Mouse (Mus musculus) ES-E14 (cell line): ENCODE results near the gene Mettl16. TPM values are rescaled to one million over a fixed set of nuclear protein-coding genes. Genes with fewer than 3 reads are reported as not detected.
A peak's percentile ranks its signal among the peaks of the same experiment; 100 is the strongest.

ENCODE experiments used
- DNase-seq: peaks from one replicate; pipeline ENCODE4 v3.0.0-alpha.2; 2013; ENCODE audit warnings: low read depth, low spot score
- H3K27ac ChIP-seq: 2 replicates; pipeline ENCODE4 v1.5.1; 2012; ENCODE audit warnings: low read depth, mild to moderate bottlenecking, low read length, moderate library complexity, mixed read lengths; ENCODE audit not compliant: poor library complexity, insufficient read depth, severe bottlenecking
- H3K36me3 ChIP-seq: 2 replicates; pipeline ENCODE4 v1.6.1; 2012; ENCODE audit warnings: mild to moderate bottlenecking, low read length, moderate library complexity, mixed read lengths; ENCODE audit not compliant: control insufficient read depth, poor library complexity, insufficient read depth, severe bottlenecking
- H3K4me1 ChIP-seq, 2 experiments: fragments of 150-350 bp in 1 of 2; sonication (generic) in 1 of 2; 2 replicates each; pipeline ENCODE4 v1.6.1; 2012; ENCODE audit warnings: low read length in 2 of 2, mild to moderate bottlenecking in 1 of 2, mixed read lengths in 1 of 2; ENCODE audit not compliant: control insufficient read depth in 2 of 2, insufficient read depth in 2 of 2, poor library complexity in 1 of 2
- H3K4me3 ChIP-seq, 2 experiments: fragments of 150-350 bp in 1 of 2; sonication (generic) in 1 of 2; 2 replicates each; pipeline ENCODE4 v1.5.1; 2012; ENCODE audit warnings: low read length in 2 of 2, low read depth in 1 of 2, mild to moderate bottlenecking in 1 of 2, mixed read lengths in 1 of 2; ENCODE audit not compliant: insufficient read depth in 1 of 2, poor library complexity in 1 of 2, severe bottlenecking in 1 of 2
- H3K9ac ChIP-seq: 2 replicates; pipeline ENCODE4 v1.6.1; 2012; ENCODE audit warnings: low read depth, mild to moderate bottlenecking, low read length, mixed read lengths; ENCODE audit not compliant: poor library complexity, insufficient read depth, severe bottlenecking
- H3K9me3 ChIP-seq: fragments of 150-350 bp; sonication (generic); 2 replicates; pipeline ENCODE4 v1.6.1; 2012; ENCODE audit warnings: low read depth, mild to moderate bottlenecking, low read length; ENCODE audit not compliant: control insufficient read depth, insufficient read depth
- CHD2 ChIP-seq: IDR thresholded peaks from 2 replicates; pipeline ENCODE4 v1.6.1; 2014; ENCODE audit warnings: mild to moderate bottlenecking, low read depth, low read length, inconsistent platforms
- HCFC1 ChIP-seq: IDR thresholded peaks from 2 replicates; pipeline ENCODE4 v1.6.1; 2012; ENCODE audit warnings: low read length, inconsistent platforms, borderline replicate concordance; ENCODE audit not compliant: insufficient read depth
- MAFK ChIP-seq: IDR thresholded peaks from 2 replicates; pipeline ENCODE4 v1.6.1; 2014; ENCODE audit warnings: mild to moderate bottlenecking, low read depth, low read length, inconsistent platforms; ENCODE audit not compliant: insufficient read depth
- ZC3H11A ChIP-seq: IDR thresholded peaks from 2 replicates; pipeline ENCODE4 v1.6.1; 2012; ENCODE audit warnings: low read depth, mild to moderate bottlenecking, inconsistent platforms, low read length, borderline replicate concordance
- ZNF384 ChIP-seq: IDR thresholded peaks from 2 replicates; pipeline ENCODE4 v1.6.1; 2012; ENCODE audit warnings: low read depth, low read length, inconsistent platforms
- in situ Hi-C, 2 experiments: fragments of 600-800 bp; cut with MboI; formaldehyde crosslinking; loops; one replicate each; pipeline ENCODE4 v1.15.1; 2025; ENCODE audit warnings: low sequenced_read_pairs in 2 of 2, inconsistent platforms in 1 of 2; ENCODE audit not compliant: unreplicated experiment in 2 of 2
- total RNA-seq: library from RNA; depleted of rRNA; stranded (reverse); fragments of 300-350 nt; gene quantifications from 2 replicates; pipeline ENCODE4 v1.2.3, GENCODE M21; 2012

Gene Mettl16
- total RNA-seq, 1 experiment: 72.7 TPM

DNA sequence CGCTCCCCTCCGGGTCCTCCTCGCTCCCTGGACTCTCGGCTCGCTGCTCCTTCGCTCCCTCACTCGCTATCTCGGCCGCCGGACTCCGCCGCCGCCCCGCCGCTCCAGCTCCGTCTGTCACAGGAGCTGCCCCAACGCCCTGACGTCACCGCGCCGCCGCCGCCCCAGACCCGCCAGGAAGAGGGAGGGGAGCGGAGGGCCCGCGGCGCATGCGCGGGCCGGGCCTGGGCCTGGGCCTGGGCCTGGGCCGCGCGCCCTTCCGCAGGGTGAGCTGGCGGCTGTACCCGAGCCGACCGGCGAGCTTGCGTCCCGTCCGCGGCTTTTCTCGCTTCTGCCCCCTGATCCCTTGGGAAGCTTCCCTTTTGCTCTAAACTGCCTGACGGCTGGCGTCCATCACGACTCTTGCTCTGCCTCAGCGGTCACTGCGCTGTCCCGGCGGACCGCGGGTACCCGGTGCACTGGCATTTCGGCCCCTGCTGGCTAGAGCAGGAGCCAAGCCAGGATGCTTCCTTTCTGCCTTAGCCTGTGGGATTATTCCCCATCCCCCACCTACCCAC, 46.3 kb upstream of the Mettl16 start, which contains the start of gene Pafah1b1:
Gene Pafah1b1 (minus strand): TSS at position 436 of the 557 bp plus-strand sequence.
- TF ChIP-seq ZC3H11A: no peak
- no peak for TF ChIP-seq HCFC1
- TF ChIP-seq ZNF384: no peak
- TF ChIP-seq CHD2: no peak
- no peak for TF ChIP-seq MAFK
- H3K4me1 ChIP-seq: peaks cover 1 to 19% of the 10 kb centered on the region in 2 experiments; a peak in 3 of 4 replicates
- in situ Hi-C loops: no loop called here
- H3K36me3 ChIP-seq: no peaks in the 10 kb centered on the region
- H3K9ac ChIP-seq: peak within 1 kb of the TSS; percentile 97
- peak within 1 kb of the TSS; percentile 89 to 99 for H3K4me3 ChIP-seq
- H3K27ac ChIP-seq: peak within 1 kb of the TSS; percentile 98
- no peaks in the 10 kb centered on the region for H3K9me3 ChIP-seq
- peak; percentile 79 for DNase-seq

DNA sequence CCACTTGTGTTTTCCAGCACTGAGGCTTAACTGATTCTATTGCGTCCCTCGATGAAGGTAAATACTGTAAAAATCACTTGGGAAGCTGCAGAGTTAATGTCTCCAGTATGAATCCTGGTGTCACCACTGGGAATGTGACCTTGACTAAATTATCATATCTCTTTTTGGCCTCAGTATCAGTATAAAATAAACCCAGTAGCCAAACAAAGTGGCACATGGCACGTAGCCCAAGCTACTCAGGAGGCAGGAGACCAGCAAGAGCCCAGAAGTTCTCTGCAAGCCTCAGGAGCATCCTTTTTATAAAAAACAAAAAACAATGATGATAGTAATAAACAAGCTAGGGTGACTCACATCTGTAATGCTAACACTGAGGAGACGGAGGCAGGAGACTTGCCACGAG, 45.4 kb upstream of the Mettl16 start:
- Histone ChIP-seq H3K4me3 (peak overlapping the region in 1 of 2 experiments; percentile 99; a peak in 1 of 4 replicates), H3K9ac (no peak overlapping the region; the same call in 1 of the 2 replicates), H3K9me3 (no peaks in the 10 kb centered on the region), H3K36me3 (no peaks in the 10 kb centered on the region), H3K27ac (no peak overlapping the region; the same call in 1 of the 2 replicates), H3K4me1 (peaks cover 1 to 16% of the 10 kb centered on the region in 2 experiments; a peak in 3 of 4 replicates)
- TF ChIP-seq ZNF384: no peak
- TF ChIP-seq CHD2: no peak
- TF ChIP-seq MAFK: no peak
- TF ChIP-seq ZC3H11A: no peak
- TF ChIP-seq HCFC1: no peak
- in situ Hi-C loops: no loop called here
- DNase-seq: no peak

DNA sequence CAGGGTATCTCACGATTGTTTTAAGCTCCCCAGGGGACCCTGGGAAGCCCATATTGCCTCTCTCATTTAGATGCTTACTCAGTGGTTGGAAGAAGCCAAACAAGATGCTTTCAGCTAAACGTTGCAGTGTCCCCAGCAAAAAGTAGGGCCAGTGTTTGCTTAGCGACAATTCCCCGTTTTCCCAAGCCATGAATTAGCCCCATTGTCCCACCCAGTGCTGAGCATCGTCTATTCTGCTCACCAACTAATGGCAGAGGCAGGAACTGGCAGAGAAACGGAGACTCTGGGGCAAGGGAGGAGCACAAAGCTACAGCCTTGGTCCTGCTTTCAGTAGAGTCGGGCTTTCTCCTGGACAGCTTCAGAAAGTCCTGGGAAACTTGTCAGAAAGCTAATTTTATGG, 35.7 kb upstream of the Mettl16 start:
- no peak overlapping the region for H3K9ac ChIP-seq
- no peak for DNase-seq
- TF ChIP-seq ZC3H11A (no peak), CHD2 (no peak), ZNF384 (no peak), HCFC1 (no peak), MAFK (no peak)
- in situ Hi-C loops: no loop called here
- H3K27ac ChIP-seq: no peak overlapping the region
- H3K4me3 ChIP-seq: no peak overlapping the region
- H3K4me1 ChIP-seq: peaks cover 0 to 3% of the 10 kb centered on the region in 2 experiments; a peak in 1 of 4 replicates
- H3K9me3 ChIP-seq: no peaks in the 10 kb centered on the region
- no peaks in the 10 kb centered on the region for H3K36me3 ChIP-seq

DNA sequence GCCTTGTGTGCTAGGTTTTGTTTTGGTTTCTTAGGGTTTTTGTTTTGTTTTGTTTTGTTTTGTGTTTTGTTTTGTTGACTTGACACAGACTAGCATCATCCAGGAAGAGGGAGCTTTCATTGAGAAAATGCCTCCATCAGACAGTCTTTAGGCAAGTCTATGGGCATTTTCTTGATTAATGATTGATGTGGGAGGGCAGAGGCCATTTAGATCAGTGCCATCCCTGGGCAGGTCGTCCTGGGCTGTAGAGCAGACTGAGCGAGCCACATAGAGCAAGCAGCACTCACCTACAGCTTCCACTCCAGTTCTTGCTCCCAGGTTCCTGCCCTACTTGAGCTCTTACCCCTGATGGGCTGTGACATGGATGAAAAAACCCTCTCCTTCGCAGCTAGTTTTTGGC, 32.8 kb upstream of the Mettl16 start:
- in situ Hi-C loops: no loop called here
- Histone ChIP-seq H3K4me3 (no peak overlapping the region), H3K9me3 (no peaks in the 10 kb centered on the region), H3K27ac (no peak overlapping the region), H3K36me3 (no peaks in the 10 kb centered on the region), H3K9ac (no peak overlapping the region), H3K4me1 (peaks cover 0 to 3% of the 10 kb centered on the region in 2 experiments; a peak in 1 of 4 replicates)
- no peak for TF ChIP-seq ZC3H11A
- no peak for TF ChIP-seq CHD2
- TF ChIP-seq ZNF384: no peak
- no peak for TF ChIP-seq MAFK
- TF ChIP-seq HCFC1: no peak
- DNase-seq: no peak
